Mouse (Mus musculus) right cerebral cortex, postnatal 14 days (tissue): ENCODE data around the gene Rora.

ENCODE experiments used
- DNase-seq: peaks from one replicate; pipeline ENCODE4 v3.0.0; 2022

Rora gene

DNA sequence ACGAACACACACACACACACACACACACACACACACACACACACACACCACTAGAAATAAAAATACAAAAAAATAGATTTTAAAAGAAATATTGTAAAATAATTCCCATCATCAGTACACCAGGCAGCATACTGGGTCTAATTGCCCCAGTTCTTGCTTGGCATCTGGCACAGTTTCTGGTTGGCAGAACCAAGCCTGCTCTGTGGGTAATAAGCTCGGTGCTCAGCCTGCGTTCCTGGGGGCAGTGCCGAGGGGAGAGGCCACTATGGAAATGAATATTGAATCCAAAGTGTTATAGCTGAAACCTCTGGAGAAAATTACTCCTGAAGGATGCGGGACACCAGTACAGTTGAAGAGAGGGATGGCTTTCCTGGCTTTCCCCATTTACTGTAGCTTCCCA lies 310.3 kb downstream of the Rora start:
- DNase-seq, result no peak

DNA sequence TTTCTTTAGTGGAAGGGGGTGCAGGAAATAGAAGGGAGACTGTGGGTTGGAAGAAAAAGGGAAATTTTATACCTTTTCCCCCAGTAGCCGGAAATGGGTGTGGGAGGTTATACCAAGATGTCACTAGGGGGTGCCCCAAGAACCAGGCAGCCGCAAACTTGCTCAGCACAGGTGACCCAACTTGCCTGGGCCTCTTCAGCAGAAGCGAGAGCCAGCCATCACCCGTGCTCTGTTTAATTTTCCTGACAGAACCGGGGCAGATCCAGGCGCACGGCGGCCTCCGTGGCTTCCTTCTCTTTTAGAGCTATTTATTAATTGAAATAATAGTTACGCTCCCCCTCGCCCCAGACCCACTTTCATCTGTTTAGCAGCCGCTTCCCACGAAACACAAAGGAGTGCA lies 313.0 kb downstream of the Rora start:
- no peak for DNase-seq

DNA sequence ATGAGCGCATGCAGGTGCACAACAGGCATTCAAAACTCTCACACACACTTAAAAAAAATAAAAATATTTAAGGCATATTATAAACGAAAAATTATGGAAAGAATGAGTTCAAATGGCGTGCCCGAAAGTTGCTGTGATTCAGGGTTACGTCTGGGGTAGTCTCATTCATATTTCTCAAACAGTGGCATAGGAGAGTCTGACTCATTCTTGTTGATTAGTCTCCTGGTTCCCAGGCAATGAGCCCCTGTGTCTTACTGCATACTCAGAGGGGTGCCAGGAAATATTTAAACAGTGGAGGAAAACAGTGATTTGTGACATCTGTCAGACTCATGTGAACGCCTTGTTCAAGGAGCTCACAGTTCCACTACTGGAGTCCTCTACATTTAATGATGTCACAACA lies 316.5 kb downstream of the Rora start:
- no peak for DNase-seq

DNA sequence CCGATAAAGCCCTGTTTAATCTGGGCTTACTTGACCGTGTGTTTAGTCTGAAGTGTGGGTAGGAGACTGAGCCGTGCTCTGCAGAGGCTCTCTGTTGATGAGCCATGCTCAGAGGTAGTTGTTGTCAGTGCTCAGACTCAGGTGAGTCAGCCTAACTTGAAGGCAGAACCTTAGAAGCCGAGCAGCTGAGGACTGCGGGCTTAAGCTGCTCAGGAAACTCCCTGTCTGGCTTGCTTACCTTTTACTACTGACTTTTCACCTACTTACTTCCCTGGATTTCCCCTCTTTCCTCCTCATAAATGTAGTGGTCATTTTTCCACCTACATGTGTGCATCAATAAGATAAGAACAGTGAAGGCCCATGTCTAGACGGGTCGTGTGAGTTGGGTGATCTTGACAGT lies 318.7 kb downstream of the Rora start:
- no peak for DNase-seq

DNA sequence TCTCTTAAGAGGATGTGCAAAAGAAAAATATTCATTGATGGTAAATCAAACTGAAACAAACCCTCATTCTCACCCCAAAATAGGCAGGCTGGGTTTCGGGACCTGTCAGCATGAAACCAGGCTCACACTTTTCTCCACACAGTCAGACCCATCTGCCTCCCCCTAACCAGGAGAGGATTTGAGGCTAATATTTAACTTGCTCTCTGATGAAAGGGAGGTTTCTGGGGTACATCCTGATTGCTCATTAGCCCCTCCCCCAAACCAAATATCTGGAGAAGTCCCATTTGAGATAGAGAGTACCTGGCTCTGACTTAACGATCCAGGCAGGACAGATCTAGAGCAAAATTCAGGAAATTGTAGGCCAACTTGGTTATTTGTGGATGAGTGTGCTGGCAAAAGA lies 320.9 kb downstream of the Rora start:
- DNase-seq, result no peak

DNA sequence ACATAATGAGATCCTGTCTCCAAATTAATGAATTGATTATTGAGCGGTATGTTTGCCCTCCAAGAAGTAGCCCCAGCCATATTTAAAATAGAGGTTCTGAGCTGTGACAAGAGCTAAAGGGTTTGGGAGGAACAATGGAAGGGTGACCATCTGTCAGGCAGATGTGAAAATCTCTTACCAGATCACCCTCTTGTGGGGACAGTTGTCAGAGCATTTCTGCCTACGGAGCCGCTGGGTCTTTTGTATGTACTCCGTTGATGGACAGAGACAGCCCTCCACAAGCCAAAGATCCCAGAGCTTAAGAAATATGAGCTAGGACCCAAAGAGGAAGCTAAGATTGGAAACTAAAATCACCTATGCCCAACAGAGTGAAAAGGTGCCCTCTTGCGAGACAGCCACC lies 322.6 kb downstream of the Rora start:
- no peak for DNase-seq

DNA sequence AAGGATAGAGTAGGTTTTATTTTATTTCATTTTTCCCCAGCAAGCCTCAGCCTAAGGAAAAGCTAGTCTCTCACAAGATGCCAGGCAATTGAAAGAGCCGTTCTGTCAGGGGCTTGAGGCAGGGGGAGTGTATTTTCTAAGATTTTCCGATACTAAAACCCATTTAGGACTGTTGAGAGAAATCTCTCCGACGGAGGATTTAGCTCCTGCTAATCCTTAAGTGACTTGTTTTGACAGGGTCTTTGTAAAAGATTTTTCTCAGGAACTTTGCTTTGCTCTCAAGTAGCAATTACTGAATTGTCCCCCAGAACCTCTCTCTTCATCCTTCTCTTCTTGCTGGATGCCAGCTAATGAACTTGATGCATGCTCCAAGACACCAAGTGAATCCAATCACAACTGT lies 323.3 kb downstream of the Rora start:
- DNase-seq, result no peak

DNA sequence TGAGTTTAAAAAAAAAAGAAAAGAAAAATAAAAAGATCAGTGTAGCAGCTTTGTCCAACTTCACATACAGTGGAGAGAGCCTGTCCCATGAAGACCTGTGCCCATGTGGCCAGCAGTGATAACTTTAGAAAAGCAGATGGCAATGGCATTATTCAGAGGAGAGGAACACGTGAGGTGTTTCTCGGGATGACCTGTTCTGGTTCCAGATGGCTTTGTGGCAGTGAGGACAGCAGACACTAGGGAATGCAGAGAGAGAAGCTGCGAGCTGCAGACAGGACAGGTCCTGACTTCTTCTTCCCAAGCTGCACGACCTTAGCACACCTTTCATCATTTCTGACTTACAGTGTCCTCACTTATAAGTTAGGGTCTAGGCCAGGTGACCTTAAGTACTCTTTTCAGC lies 325.1 kb downstream of the Rora start:
- DNase-seq, result no peak

DNA sequence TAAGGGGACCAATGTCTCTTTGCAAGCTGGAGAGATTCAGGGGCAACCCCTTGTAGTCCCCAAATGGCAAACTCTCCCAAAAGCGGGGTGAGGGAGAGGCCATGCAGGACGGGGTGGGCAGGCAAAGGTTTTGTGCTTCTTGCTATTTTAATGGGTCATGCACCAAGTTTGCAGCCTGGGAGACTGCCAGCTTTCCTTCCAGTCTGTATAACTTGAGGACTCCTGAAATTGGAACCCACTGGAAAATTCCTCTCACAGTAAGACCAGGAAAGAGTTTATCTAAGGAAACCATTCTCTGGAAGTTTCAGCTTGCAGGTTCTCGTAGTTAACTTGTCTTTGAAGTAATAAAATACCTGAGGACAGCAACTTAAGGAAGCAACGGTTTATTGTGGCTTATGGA lies 326.5 kb downstream of the Rora start:
- DNase-seq, result no peak

DNA sequence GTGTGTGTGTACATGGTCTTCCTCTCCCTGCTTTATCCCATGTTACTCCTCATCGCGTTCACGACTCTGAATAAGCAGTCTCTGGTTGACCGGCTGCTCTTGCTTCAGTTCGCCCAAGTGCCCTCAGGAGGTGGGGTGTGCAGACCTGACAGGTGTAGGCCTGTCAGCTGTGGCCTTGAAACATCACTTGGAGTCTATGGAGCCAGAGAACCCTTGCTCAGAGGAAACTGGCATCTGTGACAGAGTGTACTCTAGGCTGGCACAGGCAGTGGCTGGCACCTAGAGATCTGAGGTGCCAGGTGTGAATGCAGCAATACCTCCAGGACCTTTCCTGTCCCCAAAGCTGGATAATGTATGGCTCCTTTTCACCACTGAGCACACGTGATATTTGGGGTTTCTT lies 331.5 kb downstream of the Rora start:
- no peak for DNase-seq

DNA sequence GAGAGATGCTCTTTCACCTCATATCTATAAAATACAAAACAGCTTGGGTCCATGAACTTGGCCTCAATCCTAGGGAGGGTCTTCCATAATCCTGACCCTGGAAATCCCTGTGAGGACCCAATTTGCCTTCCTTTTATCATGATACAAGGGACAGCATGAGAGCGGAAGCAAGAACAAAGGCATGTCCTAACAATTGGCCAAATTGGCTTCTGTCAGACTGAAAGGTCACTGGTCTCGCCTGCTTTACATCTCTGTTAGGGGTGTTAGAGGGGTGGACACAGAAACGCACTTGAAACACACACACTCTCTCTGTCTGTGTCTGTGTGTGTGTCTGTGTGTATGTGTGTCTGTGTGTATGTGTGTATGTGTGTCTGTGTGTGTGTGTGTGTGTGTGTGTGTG lies 332.2 kb downstream of the Rora start:
- DNase-seq, result no peak

DNA sequence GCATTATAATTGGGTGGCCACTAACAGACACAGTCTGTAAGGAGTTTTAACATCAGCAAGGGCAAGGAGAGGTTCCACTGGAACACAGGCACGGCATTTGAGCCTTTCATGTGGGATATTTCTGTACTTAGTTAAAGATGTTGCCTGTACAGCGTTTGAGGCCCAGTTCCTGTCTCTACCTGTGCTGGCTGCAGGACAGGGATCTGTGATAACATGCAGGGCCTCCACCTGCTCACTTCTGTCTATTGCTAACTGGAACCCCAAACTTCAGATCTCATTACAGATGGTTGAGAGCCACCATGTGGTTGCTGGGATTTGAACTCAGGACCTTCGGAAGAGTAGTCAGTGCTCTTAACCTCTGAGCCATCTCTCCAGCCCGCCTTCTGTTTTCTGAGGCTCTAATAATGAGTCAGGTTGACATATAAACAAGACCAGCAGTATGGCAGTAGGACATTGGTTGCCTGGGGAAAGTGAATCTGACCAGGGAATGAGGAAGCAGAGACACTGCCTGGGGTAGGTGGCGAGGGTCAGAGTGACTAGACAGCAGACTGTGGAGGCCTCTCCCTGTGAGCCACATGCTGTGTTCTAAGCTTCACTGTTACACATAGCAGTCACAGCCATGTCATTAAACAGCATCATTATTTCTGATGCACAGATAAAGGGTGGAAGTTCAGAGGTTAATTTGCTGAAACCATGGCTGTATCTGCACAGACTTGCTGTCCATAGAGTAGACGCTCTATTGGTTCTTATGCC lies 333.9 kb downstream of the Rora start:
- DNase-seq, result no peak

DNA sequence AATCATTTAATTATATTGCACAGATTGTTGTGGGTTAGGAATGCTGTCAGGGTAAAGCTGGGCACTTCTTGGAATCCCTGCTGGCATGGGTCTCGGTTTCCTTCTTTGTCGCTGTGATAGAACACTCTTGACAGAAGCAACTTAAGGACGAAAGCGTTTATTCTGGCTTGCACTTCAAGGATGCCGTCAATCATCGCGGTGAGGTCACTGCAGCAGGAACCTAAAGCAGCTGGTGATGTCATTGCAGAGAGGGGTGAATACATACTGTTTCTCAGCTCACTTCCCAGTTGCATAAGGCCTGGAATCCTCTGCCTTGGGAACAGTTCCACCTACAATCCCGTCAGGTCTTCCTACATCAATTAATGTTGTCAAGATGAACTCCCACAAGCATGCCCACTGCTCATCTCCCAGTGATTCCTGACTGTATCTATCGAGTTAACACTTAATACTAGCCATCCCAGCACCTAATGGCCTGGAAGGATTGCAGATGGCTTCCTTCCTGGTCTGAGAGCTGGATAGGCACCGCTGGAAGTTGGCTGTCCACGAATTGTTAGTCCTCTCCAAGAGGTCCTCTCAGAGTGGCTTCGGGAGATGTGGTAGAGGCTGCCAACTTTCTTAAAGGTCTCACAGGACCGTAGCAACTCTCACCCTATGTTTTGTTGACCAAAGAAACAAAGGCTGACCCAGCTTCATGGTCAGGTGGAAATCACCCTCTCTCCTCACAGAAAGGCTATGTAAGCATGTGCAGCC lies 334.8 kb downstream of the Rora start:
- DNase-seq, result no peak

DNA sequence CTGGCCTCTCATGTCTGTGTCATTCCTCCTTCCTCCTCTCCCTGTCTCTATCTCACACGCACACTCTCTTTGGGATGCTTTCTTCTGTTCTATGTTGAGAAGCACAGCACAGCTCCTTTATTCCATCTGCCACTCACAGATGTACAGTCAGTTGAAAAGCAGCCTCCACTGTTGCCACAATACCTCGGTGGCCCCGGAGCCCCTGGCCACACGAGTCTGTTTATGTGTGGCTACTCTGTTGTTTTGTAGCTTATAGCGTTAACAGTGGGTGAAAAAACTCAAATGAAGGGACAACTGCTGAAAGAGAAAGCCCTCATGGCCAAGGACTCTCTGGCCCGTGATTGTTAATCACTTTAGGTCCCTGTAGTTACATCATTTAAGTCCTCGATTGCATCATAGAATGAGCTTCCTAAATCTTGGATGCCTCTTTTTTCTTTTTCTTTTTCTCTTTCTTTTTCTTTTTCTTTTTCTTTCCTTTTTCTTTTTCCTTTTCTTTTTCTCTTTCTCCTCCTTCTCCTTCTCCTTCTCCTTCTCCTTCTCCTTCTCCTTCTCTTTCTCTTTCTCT lies 336.4 kb downstream of the Rora start:
- DNase-seq, result no peak

DNA sequence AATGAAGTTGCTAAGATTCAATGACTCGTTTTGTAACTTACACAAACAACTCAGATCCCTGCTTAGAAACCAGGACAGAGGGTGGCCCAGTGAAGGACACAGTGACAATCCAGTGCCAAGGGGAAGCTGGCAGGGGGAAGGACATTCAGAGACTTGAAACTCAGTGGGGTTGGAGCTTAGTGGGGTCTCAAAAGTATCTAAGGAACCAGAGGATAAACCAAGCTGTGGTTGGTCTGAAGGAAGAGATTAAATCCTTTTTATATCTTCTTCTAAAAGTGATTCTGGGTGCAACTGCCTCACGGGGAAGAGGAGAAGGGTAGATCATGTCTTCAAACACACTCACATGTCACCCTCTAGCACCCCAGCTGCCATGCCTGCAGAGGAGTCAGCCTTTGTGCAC lies 340.3 kb downstream of the Rora start:
- DNase-seq, result no peak

DNA sequence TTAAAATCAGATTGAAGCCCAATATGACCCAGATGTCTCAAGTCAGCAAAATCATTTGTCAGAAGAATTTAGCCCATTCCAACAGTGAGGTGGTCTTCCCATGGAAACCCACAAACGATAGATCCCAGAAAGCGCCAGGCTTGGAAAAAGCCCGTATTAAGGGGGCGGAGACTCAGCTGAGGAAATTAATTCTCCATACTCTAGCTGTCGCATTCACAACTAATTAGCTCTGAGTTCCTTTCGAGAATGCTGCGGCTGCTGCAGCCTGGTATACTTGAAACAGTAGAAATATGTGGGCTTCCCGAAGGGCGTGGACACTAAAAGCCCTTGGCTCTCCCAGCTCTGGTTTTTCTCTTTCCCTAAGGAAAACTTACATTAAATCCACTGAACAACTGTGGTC lies 345.4 kb downstream of the Rora start:
- DNase-seq, result no peak

DNA sequence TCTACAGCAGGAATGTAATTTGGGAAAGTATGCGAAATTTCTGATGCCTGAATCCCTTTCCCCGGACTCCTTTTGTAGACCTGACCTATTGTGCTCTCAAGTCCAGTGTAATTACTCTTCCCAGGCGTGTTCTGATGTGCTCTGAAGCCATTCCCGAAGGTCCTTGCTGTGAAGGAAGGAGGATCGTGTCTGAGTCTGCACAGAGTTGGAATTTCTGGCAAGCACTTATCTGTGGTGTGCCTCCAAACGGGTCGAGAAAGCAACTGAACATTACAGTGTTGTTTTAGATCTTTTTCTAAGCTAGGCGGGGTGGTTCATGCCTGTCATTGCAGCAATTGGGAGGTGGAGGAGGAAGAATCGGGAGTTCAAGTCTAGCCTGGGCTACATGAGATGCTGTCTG lies 350.9 kb downstream of the Rora start:
- no peak for DNase-seq

DNA sequence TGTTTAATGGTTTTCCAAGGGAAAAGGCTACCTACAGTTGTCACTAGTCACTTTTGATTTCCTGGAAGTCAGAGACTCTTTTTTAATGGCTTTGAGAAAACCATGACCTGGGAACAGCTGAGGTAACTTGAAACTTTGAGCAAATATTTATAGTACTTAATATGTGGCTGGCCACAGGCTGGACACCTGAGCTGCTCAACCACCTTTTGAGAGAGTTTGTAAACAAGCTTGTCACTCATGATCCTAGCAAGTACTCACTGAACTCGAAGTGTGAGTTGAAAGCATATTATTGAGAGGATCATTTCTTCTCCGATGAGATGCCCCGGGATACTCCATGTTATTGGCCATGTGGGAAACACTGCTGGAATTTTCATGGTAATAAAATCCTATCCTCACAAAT lies 353.1 kb downstream of the Rora start:
- DNase-seq, result no peak

DNA sequence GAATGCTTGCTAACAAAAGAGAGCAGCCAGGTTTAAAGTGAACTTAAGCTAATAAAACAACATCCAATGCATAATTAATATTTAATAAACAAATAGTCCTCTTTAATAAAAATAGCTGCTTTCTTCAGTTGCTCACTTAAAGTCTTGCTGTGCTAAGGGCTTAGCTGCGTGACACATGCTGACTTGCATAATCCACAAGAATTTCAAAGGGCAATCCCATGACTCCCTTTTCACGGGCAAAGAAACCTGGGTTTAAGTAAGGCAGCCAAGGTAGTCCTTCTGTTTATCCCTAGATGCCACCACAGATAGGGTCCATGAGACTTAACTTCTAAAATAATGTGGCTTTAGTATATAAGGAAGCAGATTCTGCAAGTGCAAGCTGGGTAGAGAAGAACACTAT lies 355.1 kb downstream of the Rora start:
- no peak for DNase-seq

DNA sequence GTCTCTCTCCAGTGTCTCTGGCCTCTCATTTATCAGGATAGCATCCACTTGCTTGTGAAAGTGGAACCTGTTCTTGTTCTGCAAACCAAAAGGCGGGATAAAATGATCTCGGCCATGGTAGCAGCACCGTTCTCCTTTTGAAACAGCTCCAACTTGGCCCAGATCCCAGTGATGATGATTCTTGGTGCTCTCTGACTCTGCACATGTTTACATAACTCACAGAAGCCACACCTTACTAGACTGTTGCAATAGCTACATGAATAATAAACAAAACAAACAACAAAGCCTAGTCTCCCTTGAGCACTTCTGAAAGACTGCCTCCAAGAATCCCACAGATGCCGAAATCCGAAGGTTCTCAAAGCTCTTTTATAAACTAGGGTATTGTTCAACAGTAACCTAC lies 357.3 kb downstream of the Rora start:
- DNase-seq, result no peak

DNA sequence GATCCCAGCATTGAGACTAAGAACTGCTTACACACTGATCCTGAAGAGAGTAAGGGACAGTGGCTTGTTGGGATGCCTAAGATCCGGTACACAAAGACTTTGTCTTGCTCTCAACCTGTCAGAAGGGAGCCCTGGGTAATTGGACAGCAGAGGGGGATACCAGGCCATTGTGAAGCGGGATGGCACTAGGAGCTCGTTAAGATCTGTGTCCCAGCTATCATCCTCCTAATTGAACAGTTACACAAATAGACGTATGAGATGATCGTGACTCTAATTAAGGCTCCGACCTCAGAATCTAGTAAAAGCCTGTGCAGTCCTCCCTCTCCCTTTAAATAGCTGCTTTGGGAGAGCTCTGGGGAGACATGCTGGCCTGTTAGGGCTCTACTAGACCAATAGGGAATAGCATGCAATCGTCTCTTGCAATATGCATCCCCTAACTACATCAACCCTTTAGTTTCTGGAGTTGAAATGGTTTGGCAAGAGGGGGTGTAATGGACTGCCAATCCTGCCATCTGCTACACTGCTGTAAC lies 359.7 kb downstream of the Rora start:
- DNase-seq, result no peak

DNA sequence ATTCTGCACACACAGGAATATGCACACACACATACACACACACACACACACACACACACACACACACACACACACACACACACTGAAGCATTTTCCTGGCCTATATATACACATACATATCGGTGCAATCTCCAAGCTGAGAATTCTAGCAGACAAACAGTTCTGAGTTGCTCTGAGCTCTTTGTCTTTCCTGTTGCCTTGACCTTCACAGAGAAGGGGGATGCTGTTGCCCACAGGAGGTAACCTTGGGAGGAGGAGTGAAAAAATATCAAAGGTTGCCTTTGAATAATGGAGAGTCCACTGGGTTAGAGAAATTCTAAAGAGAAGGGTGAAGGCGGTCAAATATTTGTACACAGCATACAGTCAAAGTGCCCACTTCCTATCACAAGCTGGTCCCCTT lies 360.6 kb downstream of the Rora start:
- DNase-seq, result no peak

DNA sequence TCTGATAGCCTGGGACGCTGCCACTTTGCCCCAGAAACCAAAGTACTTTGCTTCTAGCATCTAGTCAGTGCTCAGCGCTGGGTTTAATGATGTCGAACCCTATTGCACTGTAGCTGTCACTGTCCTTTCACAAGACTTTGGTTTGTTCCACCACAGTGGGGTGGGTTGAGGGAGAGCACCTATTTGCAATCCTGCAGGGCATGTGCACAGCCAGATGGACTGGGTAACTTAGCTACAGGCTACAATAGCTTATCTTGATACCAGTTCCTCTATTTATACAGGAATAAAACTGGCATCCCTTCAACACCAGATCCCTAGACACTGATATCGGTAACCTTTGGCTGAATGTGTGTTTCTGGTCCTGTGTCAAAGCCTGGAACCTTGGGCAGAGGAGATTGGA lies 366.8 kb downstream of the Rora start:
- DNase-seq, result no peak

DNA sequence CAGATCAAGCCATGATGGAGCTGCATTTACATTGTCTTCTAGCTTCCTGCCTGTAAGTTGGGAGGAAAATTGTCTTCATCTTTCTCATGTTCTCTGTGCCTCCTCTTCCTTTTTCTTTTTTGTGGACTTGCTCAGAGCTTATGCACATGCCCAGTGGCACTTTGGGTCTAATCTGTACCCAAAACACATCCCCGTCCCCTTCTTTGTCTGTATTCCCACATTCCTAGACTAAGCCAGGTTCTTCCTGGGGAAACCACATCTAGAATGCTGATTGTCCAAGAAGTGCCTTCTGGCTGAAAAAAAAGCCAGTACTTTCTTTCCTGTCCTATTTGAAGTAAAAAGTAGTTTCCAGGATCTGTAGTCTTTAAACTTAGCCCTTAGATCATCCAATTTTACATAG lies 367.9 kb downstream of the Rora start:
- DNase-seq, result no peak
